Mouse (Mus musculus): ENCODE measurements around the gene Zfp747.
"Not testable (repeated sequence)": the region's sequence is repeated elsewhere in the genome, so short reads cannot be mapped to it uniquely, and the experiment has no call there.

The Zfp747 gene

DNA sequence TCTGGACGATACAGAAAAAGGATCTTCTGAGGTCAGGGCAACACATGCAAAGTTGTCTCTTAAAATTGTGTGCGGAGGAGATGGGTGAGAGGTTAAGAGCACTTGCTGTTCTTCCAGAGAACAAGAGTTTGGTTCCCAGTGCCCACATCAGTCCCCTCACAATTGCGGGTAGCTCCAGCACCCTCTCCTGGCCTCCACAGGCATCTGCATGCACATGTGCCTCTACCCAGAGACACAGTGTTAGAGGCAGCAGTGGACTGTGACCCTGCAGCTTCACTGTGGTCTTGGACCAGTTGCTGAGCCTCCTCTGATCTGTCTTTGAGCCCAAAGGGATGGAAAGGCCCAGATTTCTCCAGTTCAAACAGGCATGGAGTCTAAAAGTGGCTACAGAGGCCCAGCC lies 4.0 kb downstream of the Zfp747 start:
- in situ Hi-C loops (cut with MboI, MseI), result not testable (repeated sequence)

GRCm38 (mm10) chr7:127371213-127371612 lies 4.6 kb downstream of the Zfp747 start:
- in situ Hi-C loops (cut with MboI, MseI), result no loop called here

GRCm38 (mm10) chr7:127366249-127366648 lies 9.6 kb downstream of the Zfp747 start:
- in situ Hi-C loops (cut with MboI, MseI), result loop anchor here (5.0 kb wide), 1 partner anchor 36 kb away; no protein-coding TSS in a partner anchor

GRCm38 (mm10) chr7:127364166-127364565 lies 11.7 kb downstream of the Zfp747 start:
- in situ Hi-C loops (cut with MboI, MseI), result no loop called here

- in situ Hi-C loops (cut with MboI, MseI), result no loop called here
Observed at GRCm38 (mm10) chr7:127363475-127363921, 12.4 kb downstream of the Zfp747 start.

DNA sequence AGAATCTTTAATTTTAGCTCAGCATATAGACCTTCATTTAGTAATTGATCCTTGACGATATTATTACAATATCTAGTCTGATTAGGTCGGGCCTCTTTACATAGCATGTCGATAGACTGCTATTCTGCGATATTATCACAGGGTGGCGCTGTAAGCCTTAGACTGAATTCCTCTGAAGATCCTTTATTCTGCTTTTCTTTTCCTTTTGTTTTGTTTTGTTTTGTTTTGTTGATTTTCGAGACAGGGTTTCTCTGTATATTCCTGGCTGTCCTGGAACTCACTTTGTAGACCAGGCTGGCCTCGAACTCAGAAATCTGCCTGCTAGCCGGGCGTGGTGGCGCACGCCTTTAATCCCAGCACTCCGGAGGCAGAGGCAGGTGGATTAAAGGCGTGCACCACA lies 13.4 kb downstream of the Zfp747 start:
- in situ Hi-C loops (cut with MboI, MseI), result not testable (repeated sequence)

DNA sequence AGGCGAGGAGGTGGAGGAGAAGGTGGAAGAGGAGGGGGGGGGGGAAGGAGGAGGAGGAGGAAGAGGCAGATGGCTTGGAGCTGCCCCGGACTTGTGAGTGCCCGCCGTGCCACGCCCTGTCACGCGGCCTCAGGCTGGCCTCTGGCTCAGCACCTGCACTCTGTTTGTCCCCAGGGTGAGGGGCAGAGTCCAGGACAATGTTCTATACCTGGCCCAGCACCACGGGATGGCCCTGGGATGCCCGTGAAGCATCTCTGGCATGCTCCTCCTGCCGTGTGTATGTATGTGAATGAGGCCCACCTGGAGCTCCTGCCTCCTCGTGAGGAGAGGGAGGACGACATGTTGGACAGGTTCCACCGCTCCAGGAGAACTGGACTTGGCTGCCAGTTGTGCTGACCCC lies 14.4 kb downstream of the Zfp747 start:
- in situ Hi-C loops (cut with MboI, MseI), result no loop called here

- in situ Hi-C loops (cut with MboI, MseI), result no loop called here
Observed at GRCm38 (mm10) chr7:127360265-127360664, 15.6 kb downstream of the Zfp747 start.

DNA sequence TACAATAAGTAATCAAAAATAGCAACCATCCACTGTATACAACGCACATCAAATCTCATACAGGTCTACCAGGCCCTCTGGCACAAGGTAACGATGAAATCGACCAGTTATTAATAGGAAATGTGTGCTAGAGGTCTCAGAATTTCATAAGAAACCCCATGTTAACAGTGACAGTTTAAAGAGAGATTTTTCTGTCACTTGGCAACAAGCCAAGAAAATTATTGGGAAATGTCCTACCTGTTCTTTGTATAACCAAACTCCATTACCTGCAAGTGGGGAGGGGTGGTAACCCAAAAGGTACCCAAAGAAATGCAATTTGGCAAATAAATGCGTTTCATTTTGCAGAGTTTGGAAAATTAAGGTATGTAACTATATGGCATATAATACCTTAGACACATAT lies 17.4 kb downstream of the Zfp747 start:
- in situ Hi-C loops (cut with MboI, MseI), result no loop called here

- in situ Hi-C loops (cut with MboI, MseI), result no loop called here
Observed at GRCm38 (mm10) chr7:127357871-127358270, 18.0 kb downstream of the Zfp747 start.

DNA sequence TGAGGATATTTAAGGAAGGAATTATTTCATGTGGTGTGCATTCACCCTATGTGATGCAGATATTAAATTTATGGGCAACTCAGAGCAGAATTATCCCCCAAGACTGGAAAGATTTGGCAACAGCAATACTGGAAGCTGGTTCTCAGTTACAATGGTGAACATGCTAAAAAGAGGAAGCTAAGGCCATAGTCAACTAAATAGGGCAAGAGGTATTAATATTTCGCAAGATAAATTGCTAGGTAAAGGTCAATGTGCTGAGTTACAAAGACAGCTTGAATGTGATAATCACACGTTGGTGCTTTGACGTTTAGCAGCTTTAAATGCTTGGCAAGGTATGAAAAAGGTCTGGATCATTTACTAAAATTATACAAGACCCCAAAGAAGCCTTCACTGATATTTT lies 20.1 kb downstream of the Zfp747 start:
- in situ Hi-C loops (cut with MboI, MseI), result no loop called here

GRCm38 (mm10) chr7:127351230-127352004 lies 24.4 kb downstream of the Zfp747 start:
- in situ Hi-C loops (cut with MboI, MseI), result no loop called here

DNA sequence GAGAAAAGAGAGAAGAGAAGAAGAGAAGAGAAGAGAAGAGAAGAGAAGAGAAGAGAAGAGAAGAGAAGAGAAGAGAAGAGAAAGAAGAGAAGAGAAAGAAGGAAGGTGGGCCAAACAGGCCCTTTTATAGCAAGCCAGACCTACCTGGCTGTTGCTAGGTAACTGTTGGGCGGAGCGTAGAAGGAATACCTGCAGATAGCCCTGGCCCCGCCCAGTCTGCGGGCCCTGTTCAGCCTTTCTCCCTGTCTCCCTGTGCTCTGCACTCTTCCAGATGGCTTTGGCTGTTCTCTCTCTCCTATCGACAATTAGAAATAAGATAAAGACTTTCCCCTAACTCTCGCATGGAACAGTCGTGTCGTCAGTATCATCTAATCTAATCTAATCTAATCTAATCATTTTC lies 29.2 kb downstream of the Zfp747 start:
- in situ Hi-C loops (cut with MboI, MseI), result no loop called here

DNA sequence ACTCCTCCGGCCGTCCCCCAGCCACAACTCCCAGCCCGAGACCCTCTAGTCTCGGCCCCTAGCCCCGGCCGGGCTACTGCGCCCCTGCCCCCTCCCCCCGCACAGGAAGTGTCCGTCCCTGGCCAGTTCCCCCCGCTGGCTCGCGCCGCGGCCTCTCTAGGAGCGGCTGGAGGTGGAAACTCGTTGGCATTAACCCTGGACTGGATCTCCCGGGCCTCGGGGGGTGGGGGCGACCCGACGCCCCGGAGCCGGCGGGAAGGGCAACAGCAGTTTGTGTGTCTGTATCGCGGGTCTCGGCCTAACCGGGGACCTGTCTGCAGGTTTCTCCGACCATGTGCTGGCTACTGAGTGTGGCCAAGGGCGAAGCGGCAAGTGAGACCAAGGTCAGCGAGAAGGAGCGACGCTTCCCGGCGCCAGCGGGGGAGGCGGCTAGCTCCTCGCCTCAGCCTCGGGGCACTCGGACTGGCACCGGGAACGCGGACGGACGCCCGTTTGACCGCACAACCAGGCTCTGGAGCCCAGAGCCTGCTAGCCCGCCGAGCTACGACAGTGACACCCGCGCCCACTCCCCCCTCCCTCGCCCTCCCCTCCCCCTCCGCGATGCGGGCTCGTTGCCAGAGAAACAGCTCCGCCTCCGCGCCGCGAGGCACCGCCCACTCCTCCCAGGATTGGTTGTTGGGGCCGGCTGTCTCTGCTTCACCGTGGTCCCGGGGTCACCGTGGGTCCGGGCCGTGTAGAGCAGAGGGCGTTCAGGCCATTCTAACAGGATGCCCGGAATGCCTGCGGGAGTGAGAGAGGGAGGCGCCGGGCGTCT lies 30.1 kb downstream of the Zfp747 start, which contains the start of gene Zfp768:
TSS of gene Zfp768 (minus strand) at position 78 of the 814 bp plus-strand sequence.
- in situ Hi-C loops (cut with MboI, MseI), result no loop called here

DNA sequence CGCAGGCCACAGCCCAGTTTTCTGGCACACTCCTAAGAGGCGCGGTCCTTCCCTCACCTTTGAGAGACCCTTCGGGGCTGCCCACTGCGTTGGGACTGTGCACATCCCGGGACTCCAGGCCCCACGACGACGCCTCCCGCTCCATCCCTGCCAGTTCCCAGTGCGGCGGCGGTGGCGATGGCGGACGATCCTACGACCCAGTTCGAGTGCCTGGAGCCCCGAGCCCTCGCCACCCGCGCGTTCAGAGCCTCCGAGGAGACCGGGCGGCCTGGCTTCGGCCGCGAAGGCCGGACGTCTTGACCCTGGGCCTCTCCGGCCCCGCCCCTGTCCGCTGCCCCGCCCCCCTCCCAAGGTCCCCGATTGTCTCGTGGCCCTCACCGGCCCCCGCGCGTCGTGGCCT lies 30.8 kb downstream of the Zfp747 start:
- in situ Hi-C loops (cut with MboI, MseI), result no loop called here

GRCm38 (mm10) chr7:127344371-127344770 lies 31.5 kb downstream of the Zfp747 start:
- in situ Hi-C loops (cut with MboI, MseI), result no loop called here

DNA sequence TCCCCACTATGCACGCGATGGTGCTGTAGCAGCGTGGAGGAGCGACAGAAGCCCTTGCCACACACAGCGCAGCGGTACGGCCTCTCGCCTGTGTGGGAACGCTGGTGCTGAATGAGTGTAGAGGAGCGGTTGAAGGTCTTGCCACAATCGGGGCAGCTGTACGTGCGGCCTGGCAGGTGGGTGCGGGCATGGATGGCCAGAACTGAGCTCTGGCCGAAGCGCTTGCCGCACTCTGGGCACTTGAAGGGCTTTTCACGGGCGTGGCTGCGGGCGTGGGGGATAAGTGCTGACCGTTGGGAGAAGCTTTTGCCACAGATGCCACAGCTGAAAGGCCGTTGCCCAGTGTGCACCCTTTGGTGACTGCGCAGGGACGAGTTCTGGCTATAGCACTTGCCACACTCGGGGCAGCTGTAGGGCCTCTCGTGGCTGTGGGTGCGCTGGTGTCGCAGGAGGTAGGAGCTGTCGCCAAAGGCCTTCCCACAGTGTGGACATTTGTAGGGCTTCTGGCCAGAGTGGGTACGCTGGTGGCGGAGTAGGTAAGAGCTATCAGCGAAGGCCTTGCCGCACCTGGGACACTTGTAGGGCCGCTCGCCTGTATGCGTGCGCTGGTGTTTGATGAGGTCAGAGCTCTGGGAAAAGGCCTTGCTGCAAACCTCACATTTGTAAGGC lies 32.4 kb downstream of the Zfp747 start:
- in situ Hi-C loops (cut with MboI, MseI), result no loop called here

DNA sequence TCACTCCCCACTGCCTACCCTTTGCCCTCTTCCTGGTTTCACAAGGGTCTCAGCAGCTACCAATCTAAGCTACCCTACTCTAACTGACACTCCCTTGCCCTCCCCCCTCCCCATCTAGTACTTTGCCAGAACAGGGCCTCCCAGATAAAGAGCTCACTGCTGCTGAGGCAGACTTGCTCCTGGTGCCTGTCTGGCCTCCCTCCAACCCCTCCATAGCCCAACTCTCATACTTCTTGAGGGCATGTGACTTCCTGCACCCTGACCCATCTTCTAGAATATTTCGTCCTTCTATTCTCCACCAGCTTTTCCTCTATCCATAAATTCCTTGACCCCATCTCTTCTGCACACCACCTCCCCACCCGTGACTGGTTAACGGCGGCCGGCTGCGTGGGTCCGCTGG lies 33.0 kb downstream of the Zfp747 start:
- in situ Hi-C loops (cut with MboI, MseI), result no loop called here

GRCm38 (mm10) chr7:127342332-127342731 lies 33.5 kb downstream of the Zfp747 start:
- in situ Hi-C loops (cut with MboI, MseI), result no loop called here

DNA sequence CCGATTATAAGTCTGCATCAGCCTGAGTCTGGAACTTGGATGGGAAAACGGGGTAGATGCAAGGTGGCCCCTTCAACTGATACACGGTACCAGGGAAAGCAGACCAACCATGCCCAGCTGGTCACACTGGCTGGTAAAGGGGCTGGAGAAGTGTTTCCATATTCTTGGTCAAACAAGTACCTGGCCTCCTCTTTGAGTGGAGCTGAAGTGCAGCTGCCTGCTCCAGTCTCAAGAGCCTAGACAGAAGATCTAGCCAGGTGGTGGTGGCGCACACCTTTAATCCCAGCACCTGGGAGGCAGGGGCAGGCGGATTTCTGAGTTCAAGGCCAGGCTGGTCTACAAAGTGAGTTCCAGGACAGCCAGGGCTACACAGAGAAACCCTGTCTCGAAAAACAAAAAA lies 34.0 kb downstream of the Zfp747 start:
- in situ Hi-C loops (cut with MboI, MseI), result not testable (repeated sequence)

DNA sequence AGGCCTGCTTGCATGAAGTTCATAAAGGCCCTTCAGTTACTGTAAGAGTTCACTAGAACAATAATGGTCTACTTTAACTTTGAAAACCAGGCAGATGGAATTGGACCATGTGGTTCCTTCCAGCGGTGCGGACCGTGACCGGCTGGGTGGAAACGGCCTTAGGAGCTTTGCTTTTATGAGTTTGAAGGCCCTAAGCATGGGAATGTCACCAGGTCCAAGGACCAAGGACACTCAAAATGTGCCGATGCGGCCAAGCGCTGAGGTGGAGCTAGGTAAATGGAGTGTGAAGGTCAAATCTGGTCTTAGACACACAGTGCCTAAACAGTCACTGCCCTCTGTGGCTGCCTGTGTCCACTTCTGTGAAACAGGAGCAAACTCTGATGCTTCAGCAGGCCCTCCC lies 34.5 kb downstream of the Zfp747 start:
- in situ Hi-C loops (cut with MboI, MseI), result no loop called here

DNA sequence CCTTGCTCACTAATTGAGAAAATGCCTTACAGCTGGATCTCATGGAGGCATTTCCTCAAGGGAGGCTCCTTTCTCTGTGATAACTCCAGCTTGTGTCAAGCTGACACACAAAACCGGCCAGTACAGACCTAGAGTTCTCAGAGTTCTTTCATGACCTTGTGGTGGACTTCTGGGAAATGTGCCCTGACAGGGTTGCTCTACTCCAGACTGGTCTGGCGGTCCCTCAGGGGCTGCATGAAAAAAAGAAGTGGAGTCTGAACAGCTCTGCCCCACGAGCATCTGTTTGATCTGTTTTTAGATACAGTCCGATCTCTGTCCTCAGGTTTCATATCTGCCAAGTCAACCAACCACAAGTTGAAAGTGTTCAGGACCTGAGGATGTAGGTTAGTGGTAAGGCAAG lies 38.2 kb downstream of the Zfp747 start:
- in situ Hi-C loops (cut with MboI, MseI), result no loop called here

All from T-helper 2 cell (primary cell).